Mouse (Mus musculus) ES-E14 (cell line): ENCODE data around the gene Leng1. TPM values are rescaled to one million over a fixed set of nuclear protein-coding genes. Genes with fewer than 3 reads are reported as not detected.
A peak's percentile ranks its signal among the peaks of the same experiment; 100 is the strongest.

ENCODE experiments used
- DNase-seq: peaks from one replicate; pipeline ENCODE4 v3.0.0-alpha.2; 2013; ENCODE audit warnings: low read depth, low spot score
- H3K27ac ChIP-seq: 2 replicates; pipeline ENCODE4 v1.5.1; 2012; ENCODE audit warnings: low read depth, mild to moderate bottlenecking, low read length, moderate library complexity, mixed read lengths; ENCODE audit not compliant: poor library complexity, insufficient read depth, severe bottlenecking
- H3K36me3 ChIP-seq: 2 replicates; pipeline ENCODE4 v1.6.1; 2012; ENCODE audit warnings: mild to moderate bottlenecking, low read length, moderate library complexity, mixed read lengths; ENCODE audit not compliant: control insufficient read depth, poor library complexity, insufficient read depth, severe bottlenecking
- H3K4me1 ChIP-seq, 2 experiments: fragments of 150-350 bp in 1 of 2; sonication (generic) in 1 of 2; 2 replicates each; pipeline ENCODE4 v1.6.1; 2012; ENCODE audit warnings: low read length in 2 of 2, mild to moderate bottlenecking in 1 of 2, mixed read lengths in 1 of 2; ENCODE audit not compliant: control insufficient read depth in 2 of 2, insufficient read depth in 2 of 2, poor library complexity in 1 of 2
- H3K4me3 ChIP-seq, 2 experiments: fragments of 150-350 bp in 1 of 2; sonication (generic) in 1 of 2; 2 replicates each; pipeline ENCODE4 v1.5.1; 2012; ENCODE audit warnings: low read length in 2 of 2, low read depth in 1 of 2, mild to moderate bottlenecking in 1 of 2, mixed read lengths in 1 of 2; ENCODE audit not compliant: insufficient read depth in 1 of 2, poor library complexity in 1 of 2, severe bottlenecking in 1 of 2
- H3K9ac ChIP-seq: 2 replicates; pipeline ENCODE4 v1.6.1; 2012; ENCODE audit warnings: low read depth, mild to moderate bottlenecking, low read length, mixed read lengths; ENCODE audit not compliant: poor library complexity, insufficient read depth, severe bottlenecking
- H3K9me3 ChIP-seq: fragments of 150-350 bp; sonication (generic); 2 replicates; pipeline ENCODE4 v1.6.1; 2012; ENCODE audit warnings: low read depth, mild to moderate bottlenecking, low read length; ENCODE audit not compliant: control insufficient read depth, insufficient read depth
- CHD2 ChIP-seq: IDR thresholded peaks from 2 replicates; pipeline ENCODE4 v1.6.1; 2014; ENCODE audit warnings: mild to moderate bottlenecking, low read depth, low read length, inconsistent platforms
- HCFC1 ChIP-seq: IDR thresholded peaks from 2 replicates; pipeline ENCODE4 v1.6.1; 2012; ENCODE audit warnings: low read length, inconsistent platforms, borderline replicate concordance; ENCODE audit not compliant: insufficient read depth
- MAFK ChIP-seq: IDR thresholded peaks from 2 replicates; pipeline ENCODE4 v1.6.1; 2014; ENCODE audit warnings: mild to moderate bottlenecking, low read depth, low read length, inconsistent platforms; ENCODE audit not compliant: insufficient read depth
- ZC3H11A ChIP-seq: IDR thresholded peaks from 2 replicates; pipeline ENCODE4 v1.6.1; 2012; ENCODE audit warnings: low read depth, mild to moderate bottlenecking, inconsistent platforms, low read length, borderline replicate concordance
- ZNF384 ChIP-seq: IDR thresholded peaks from 2 replicates; pipeline ENCODE4 v1.6.1; 2012; ENCODE audit warnings: low read depth, low read length, inconsistent platforms
- in situ Hi-C, 2 experiments: fragments of 600-800 bp; cut with MboI; formaldehyde crosslinking; loops; one replicate each; pipeline ENCODE4 v1.15.1; 2025; ENCODE audit warnings: low sequenced_read_pairs in 2 of 2, inconsistent platforms in 1 of 2; ENCODE audit not compliant: unreplicated experiment in 2 of 2
- total RNA-seq: library from RNA; depleted of rRNA; stranded (reverse); fragments of 300-350 nt; gene quantifications from 2 replicates; pipeline ENCODE4 v1.2.3, GENCODE M21; 2012

The Leng1 gene
- total RNA-seq, 1 experiment, result 5.7 TPM

DNA sequence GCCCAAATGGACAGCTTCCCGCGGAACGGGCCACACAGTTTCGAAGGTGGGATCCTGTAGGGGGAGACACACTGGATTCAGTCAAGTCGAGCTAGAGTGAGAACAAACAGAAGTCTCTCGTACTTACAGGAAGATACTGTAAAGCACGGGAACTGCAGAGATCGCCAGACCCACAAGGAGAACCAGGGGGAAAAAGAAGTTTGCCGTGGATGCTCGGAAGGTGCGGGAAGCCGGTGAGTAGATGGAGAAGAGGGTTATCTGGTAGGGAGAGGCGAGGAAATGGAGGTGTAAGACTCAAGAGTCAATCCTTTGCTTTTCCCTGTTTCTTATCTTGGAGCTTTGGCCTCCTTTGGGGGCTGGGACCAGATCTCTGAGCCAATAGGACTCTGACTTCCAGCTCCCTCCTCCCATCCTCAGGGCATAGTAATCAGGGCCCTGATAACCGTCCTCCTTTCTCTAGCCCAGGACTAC, 1.3 kb upstream of the Leng1 start:
- Histone ChIP-seq H3K36me3 (peaks cover 6% of the 10 kb centered on the region; the same call in 1 of the 2 replicates), H3K4me3 (peak overlapping the region; percentile 52 to 56), H3K4me1 (peaks cover 0 to 4% of the 10 kb centered on the region in 2 experiments; a peak in 2 of 4 replicates), H3K9me3 (no peaks in the 10 kb centered on the region), H3K9ac (peak overlapping the region; percentile 51; the same call in 1 of the 2 replicates), H3K27ac (0 out of 2 replicates have a peak overlapping the region, but pooled peaks have one; percentile 22)
- TF ChIP-seq ZC3H11A (no peak), HCFC1 (no peak), ZNF384 (no peak), MAFK (no peak), CHD2 (no peak)
- DNase-seq, result peak; percentile 45
- in situ Hi-C loops, result no loop called here

GRCm38 (mm10) chr7:3664524-3665214, 971 bp downstream of the Leng1 start:
- Histone ChIP-seq H3K9ac (peak overlapping the region; percentile 80), H3K4me1 (peaks cover 0 to 4% of the 10 kb centered on the region in 2 experiments; a peak in 2 of 4 replicates), H3K9me3 (no peaks in the 10 kb centered on the region), H3K27ac (no peak overlapping the region), H3K36me3 (peaks cover 24% of the 10 kb centered on the region), H3K4me3 (peak overlapping the region; percentile 78 to 81)
- in situ Hi-C loops, result no loop called here
- TF ChIP-seq MAFK (no peak), ZNF384 (peak; percentile 64)
- DNase-seq, result no peak

GRCm38 (mm10) chr7:3658578-3658977, 7.1 kb downstream of the Leng1 start:
- Histone ChIP-seq H3K4me1 (no peaks in the 10 kb centered on the region), H3K36me3 (peaks cover 81% of the 10 kb centered on the region), H3K27ac (no peak overlapping the region), H3K9ac (no peak overlapping the region), H3K4me3 (no peak overlapping the region), H3K9me3 (no peaks in the 10 kb centered on the region)
- no peak for DNase-seq
- in situ Hi-C loops, result no loop called here
- TF ChIP-seq ZNF384, result no peak
- TF ChIP-seq MAFK, result no peak
- TF ChIP-seq CHD2, result no peak
- no peak for TF ChIP-seq ZC3H11A
- TF ChIP-seq HCFC1, result no peak

DNA sequence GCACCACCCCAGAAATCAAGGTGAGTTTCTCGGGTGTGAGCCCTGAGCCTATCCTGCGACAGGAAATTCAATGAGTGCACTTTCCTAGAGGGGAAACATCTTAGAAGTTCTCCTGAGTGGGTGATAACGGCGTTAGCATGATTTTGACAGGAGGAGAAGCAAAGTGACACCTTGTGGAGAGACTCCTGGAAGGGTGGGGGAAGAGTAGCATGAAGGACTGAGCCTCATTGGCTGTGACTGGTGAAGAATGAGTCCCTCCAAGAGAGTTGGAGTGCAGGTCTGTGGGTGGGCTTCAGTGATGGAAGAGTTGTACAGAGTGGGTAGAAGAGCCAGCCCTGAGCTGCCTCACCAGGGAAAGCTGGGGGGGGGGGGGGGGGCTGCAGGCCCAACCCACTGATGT, 8.7 kb downstream of the Leng1 start:
- no peaks in the 10 kb centered on the region for H3K4me1 ChIP-seq
- H3K9me3 ChIP-seq, result no peaks in the 10 kb centered on the region
- H3K27ac ChIP-seq, result no peak overlapping the region
- H3K9ac ChIP-seq, result no peak overlapping the region
- TF ChIP-seq MAFK (no peak), CHD2 (no peak), ZNF384 (no peak)
- in situ Hi-C loops, result no loop called here
- no peak for DNase-seq
- no peak overlapping the region for H3K4me3 ChIP-seq
- peaks cover 91% of the 10 kb centered on the region for H3K36me3 ChIP-seq

GRCm38 (mm10) chr7:3646641-3647040, 19.0 kb downstream of the Leng1 start:
- DNase-seq, result no peak
- H3K4me1 ChIP-seq, result peaks cover 2 to 14% of the 10 kb centered on the region in 2 experiments; a peak in 2 of 4 replicates
- no peak for TF ChIP-seq HCFC1
- no peaks in the 10 kb centered on the region for H3K9me3 ChIP-seq
- H3K36me3 ChIP-seq, result peaks cover 24% of the 10 kb centered on the region
- H3K4me3 ChIP-seq, result peak overlapping the region; percentile 90 to 93
- peak overlapping the region; percentile 98 for H3K9ac ChIP-seq
- H3K27ac ChIP-seq, result no peak overlapping the region
- in situ Hi-C loops, result no loop called here
